8 mouse cellular contexts compared by ENCODE assay signal in genomic region chr10:11281498-11282305, GRCm38 (mm10). TPM values are rescaled to one million over a fixed set of nuclear protein-coding genes. Genes with fewer than 3 reads are reported as not detected.
DNase-seq lines count a peak whose midpoint lies in the region; ATAC-seq and TF ChIP-seq lines count a peak whose summit lies in the region.

No protein-coding gene starts in this region.

- TF ChIP-seq POLR2A in small intestine, adult 2 months (IDR thresholded peaks at IDR 0.05; ENCODE audit: low read depth, low read length), result 0 out of 2 replicates have a peak, but pooled peaks have one; percentile 23

- peak; percentile 16 to 26 for DNase-seq in B cell, adult 2 months
- DNase-seq in adipocyte (ENCODE audit: low spot score), result peak; percentile 58
- peak; percentile 48 for DNase-seq in embryo, embryonic 11.5 days (ENCODE audit: low read depth, low spot score)
- peak; percentile 59 for DNase-seq in kidney, postnatal 14 days
- peak; percentile 45 for DNase-seq in lung, postnatal 14 days
- no peak for DNase-seq in layer of hippocampus, postnatal 36 days

- H3K4me1 ChIP-seq in heart, embryonic 13.5 days, result peaks cover 21% of the 10 kb centered on the region
- no peaks in the 10 kb centered on the region; the same call in 1 of the 2 replicates for H3K4me1 ChIP-seq in small intestine, adult 2 months (ENCODE audit: control insufficient read depth, insufficient read depth, insufficient read length, low read length)

- no peak for TF ChIP-seq CTCF in small intestine, adult 2 months (IDR thresholded peaks at IDR 0.05; ENCODE audit: extremely low read depth, insufficient read length, insufficient replicate concordance, low read depth, low read length)

- H3K4me2 ChIP-seq in heart, embryonic 13.5 days, result peak overlapping the region; percentile 80

- ATAC-seq in heart, embryonic 13.5 days (ENCODE audit: extremely low read depth, insufficient number of reproducible peaks, low FRiP score, low TSS enrichment), result no peak

- under 1% methylated on average over 39 of the region's 68 CpGs for WGBS in heart, embryonic 13.5 days
- 1% methylated on average over 68 of the region's 68 CpGs for WGBS in small intestine, adult 2 months

- peak overlapping the region; percentile 99 for H3K9ac ChIP-seq in heart, embryonic 13.5 days

- H3K27ac ChIP-seq in heart, embryonic 13.5 days (replicated peaks), result peak overlapping the region; percentile 99
- H3K27ac ChIP-seq in small intestine, adult 2 months (ENCODE audit: insufficient read depth, low read depth, low read length), result 0 out of 2 replicates have a peak overlapping the region, but pooled peaks have one; percentile 60

- peaks cover 4% of the 10 kb centered on the region; the same call in 1 of the 2 replicates for H3K36me3 ChIP-seq in heart, embryonic 13.5 days
- H3K36me3 ChIP-seq in small intestine, adult 2 months (ENCODE audit: control insufficient read depth, insufficient read depth, low read length), result no peaks in the 10 kb centered on the region

- no peaks in the 10 kb centered on the region for H3K9me3 ChIP-seq in heart, embryonic 13.5 days

- H3K4me3 ChIP-seq in heart, embryonic 13.5 days, result peak overlapping the region; percentile 99
- H3K4me3 ChIP-seq in small intestine, adult 2 months (ENCODE audit: low read depth, low read length), result peak overlapping the region; percentile 77

- no peaks in the 10 kb centered on the region for H3K27me3 ChIP-seq in heart, embryonic 13.5 days (replicated peaks)
- no peaks in the 10 kb centered on the region for H3K27me3 ChIP-seq in small intestine, adult 2 months (ENCODE audit: control insufficient read depth, insufficient read depth, low read length)

RNA-seq across cellular contexts. Expression of gene Fbxo30, which starts 0.6 kb away (rescaled TPM):
- 33.0 and 35.8 TPM in 2 replicates for polyA plus RNA-seq in heart, embryonic 13.5 days (2015; fragmentation: Nextera tagmentation; extraction: Ambion mirVana)
- polyA plus RNA-seq in small intestine, adult 2 months (2012; rRNA removed), result 0.62 and 0.75 TPM in 2 replicates
- total RNA-seq in layer of hippocampus, postnatal 36 days (2021), result 10 to 100 TPM; 10.1 to 10.3 TPM

Comparison
In these comparisons a context has a peak if more than half of its experiments do, and no peak if none do; other contexts are left out.
1. DNase-seq: peak in B cell, adult 2 months (2 of 2), adipocyte (single experiment), embryo, embryonic 11.5 days (single experiment), kidney, postnatal 14 days (single experiment) and lung, postnatal 14 days (single experiment); none in layer of hippocampus, postnatal 36 days (0 of 2).
2. RNA of gene Fbxo30, which starts 0.6 kb away (polyA plus RNA-seq): 33.0 to 35.8 TPM in heart, embryonic 13.5 days; 0.62 to 0.75 TPM in small intestine, adult 2 months; every median in the first group is over 10 times any median in the second.